Comparison of ENCODE assay signal across 8 mouse cellular contexts in genomic region chr11:46290988-46291405, GRCm38 (mm10). TPM values are rescaled to one million over a fixed set of nuclear protein-coding genes. Genes with fewer than 3 reads are reported as not detected.
A peak's percentile ranks its signal among the peaks of the same experiment; 100 is the strongest.
DNase-seq lines count a peak whose midpoint lies in the region; ATAC-seq and TF ChIP-seq lines count a peak whose summit lies in the region.
"Had no signal": no experiment of that assay in that cellular context is flagged by ENCODE, and none has a peak within 500 bp of the region (broad histone marks: within the 10 kb centered on the region; RNA-seq: fewer than 3 reads in every experiment).

No protein-coding gene starts in this region.

- peak; percentile 60 for ATAC-seq in Patski
- peak; percentile 53 for ATAC-seq in hindbrain, embryonic 15.5 days (ENCODE audit: low FRiP score, low read depth)

- no peak overlapping the region; the same call in 1 of the 2 replicates for H3K27ac ChIP-seq in hindbrain, embryonic 15.5 days (replicated peaks)
- H3K27ac ChIP-seq in midbrain, embryonic 10.5 days (replicated peaks): no peak overlapping the region
- H3K27ac ChIP-seq: liver, embryonic 14.5 days had no signal

- intact Hi-C loops in left cerebral cortex, postnatal 14 days (cut with DNase I): no loop called here

- peaks cover 10% of the 10 kb centered on the region for H3K4me1 ChIP-seq in hindbrain, embryonic 15.5 days (replicated peaks)
- H3K4me1 ChIP-seq in midbrain, embryonic 10.5 days: peaks cover 31% of the 10 kb centered on the region

- H3K9ac ChIP-seq in hindbrain, embryonic 15.5 days: no peak overlapping the region
- H3K9ac ChIP-seq: liver, embryonic 14.5 days had no signal

- H3K9me3 ChIP-seq in hindbrain, embryonic 15.5 days: no peaks in the 10 kb centered on the region
- H3K9me3 ChIP-seq in midbrain, embryonic 10.5 days (replicated peaks): no peaks in the 10 kb centered on the region

- 19% methylated on average over 10 of the region's 10 CpGs for WGBS in hindbrain, embryonic 15.5 days
- WGBS in midbrain, embryonic 10.5 days: 33% methylated on average over 10 of the region's 10 CpGs

- DNase-seq in Muller cell, postnatal 12 days (ENCODE audit: inconsistent ontology term): peak; percentile 56
- no peak for DNase-seq in Patski (ENCODE audit: low read depth, low spot score)
- DNase-seq in midbrain, embryonic 10.5 days (ENCODE audit: low spot score): peak; percentile 61
- no peak for DNase-seq in left cerebral cortex, postnatal 14 days (ENCODE audit: low spot score in 2 of 2)
- no peak for DNase-seq in ovary, postnatal 10 days (ENCODE audit: low spot score)
- DNase-seq in left cerebral cortex, adult 9 months (ENCODE audit: low spot score in 2 of 2): no peak

- no peak overlapping the region for H3K4me2 ChIP-seq in hindbrain, embryonic 15.5 days

- in situ Hi-C loops in Patski (cut with MboI; ENCODE audit: low pct_unique_long_range_greater_than_20kb): no loop called here

- CTCF ChIA-PET in Patski (lab: Charles Lee): interaction anchor here (0.8 to 1.2 kb wide), 4 partner anchors 9 to 16 kb away, joined by 3 to 4 read pairs (median 4); no protein-coding TSS in a partner anchor

- POLR2A ChIA-PET in Patski (lab: Charles Lee): no interaction called here

- H3K36me3 ChIP-seq in hindbrain, embryonic 15.5 days: peaks cover 31% of the 10 kb centered on the region
- H3K36me3 ChIP-seq in midbrain, embryonic 10.5 days: peaks cover 19% of the 10 kb centered on the region

- H3K4me3 ChIP-seq in hindbrain, embryonic 15.5 days: no peak overlapping the region
- no peak overlapping the region for H3K4me3 ChIP-seq in midbrain, embryonic 10.5 days

- H3K27me3 ChIP-seq in Patski: no peaks in the 10 kb centered on the region
- no peaks in the 10 kb centered on the region for H3K27me3 ChIP-seq in hindbrain, embryonic 15.5 days
- peaks cover 14% of the 10 kb centered on the region; the same call in 1 of the 2 replicates for H3K27me3 ChIP-seq in midbrain, embryonic 10.5 days (ENCODE audit: low read depth, poor library complexity, severe bottlenecking)

- no peak for TF ChIP-seq CTCF in Patski (IDR thresholded peaks at IDR 0.05)

RNA-seq across cellular contexts. Expression of gene Cyfip2, which starts 21.7 kb away (rescaled TPM):
- 15.3 TPM for polyA plus RNA-seq in Patski (2021)
- 90.3 and 95.4 TPM in 2 replicates for polyA plus RNA-seq in hindbrain, embryonic 15.5 days (2015; fragmentation: Nextera tagmentation; extraction: Ambion mirVana)
- 20.4 and 27.9 TPM in 2 replicates for polyA plus RNA-seq in midbrain, embryonic 10.5 days (2016; fragmentation: Nextera tagmentation; extraction: Ambion mirVana)
- total RNA-seq in left cerebral cortex, postnatal 14 days (2021): 100 to 1,000 TPM; 378 to 408 TPM

RNA-seq across cellular contexts. Expression of gene Fndc9, which starts 55.7 kb away (rescaled TPM):
- 0.47 TPM for polyA plus RNA-seq in Patski (2021)
- 3.1 and 3.6 TPM in 2 replicates for polyA plus RNA-seq in hindbrain, embryonic 15.5 days (2015; fragmentation: Nextera tagmentation; extraction: Ambion mirVana)
- 0.51 and 0.75 TPM in 2 replicates for polyA plus RNA-seq in midbrain, embryonic 10.5 days (2016; fragmentation: Nextera tagmentation; extraction: Ambion mirVana)
- total RNA-seq in left cerebral cortex, postnatal 14 days (2021): 1 to 10 TPM; 6.7 to 7.3 TPM
- polyA plus RNA-seq: liver, embryonic 14.5 days had no signal

Comparison
In these comparisons a context has a peak if more than half of its experiments do, and no peak if none do; other contexts are left out.
1. DNase-seq: peak in Muller cell, postnatal 12 days (single experiment) and midbrain, embryonic 10.5 days (single experiment); none in Patski (single experiment), left cerebral cortex, postnatal 14 days (0 of 2), ovary, postnatal 10 days (single experiment) and left cerebral cortex, adult 9 months (0 of 2).